Mouse (Mus musculus) midbrain, embryonic 12.5 days (tissue): ENCODE data around the gene Sept9. TPM values are rescaled to one million over a fixed set of nuclear protein-coding genes. Genes with fewer than 3 reads are reported as not detected.

Experiments used
- ATAC-seq: fragments of 200-750 bp; cut with Nextera tagmentation; 2 replicates; pipeline ENCODE4 v1.8.0; 2017; ENCODE audit warnings: low read depth, moderate TSS enrichment, moderate library complexity; ENCODE audit not compliant: low FRiP score
- H3K27ac ChIP-seq: fragments of 300-500 bp; sonication (generic); replicated peaks from 2 replicates; pipeline ENCODE4 v1.5.1; 2016; ENCODE audit warnings: mild to moderate bottlenecking
- H3K27me3 ChIP-seq: fragments of 300-500 bp; sonication (generic); 2 replicates; pipeline ENCODE4 v1.6.1; 2016; ENCODE audit warnings: mild to moderate bottlenecking
- H3K36me3 ChIP-seq: fragments of 300-500 bp; sonication (generic); 2 replicates; pipeline ENCODE4 v1.6.1; 2016
- H3K4me1 ChIP-seq: fragments of 300-500 bp; sonication (generic); 2 replicates; pipeline ENCODE4 v1.6.1; 2016
- H3K4me2 ChIP-seq: fragments of 300-500 bp; sonication (generic); replicated peaks from 2 replicates; pipeline ENCODE4 v1.6.1; 2016; ENCODE audit warnings: mild to moderate bottlenecking, moderate library complexity
- H3K4me3 ChIP-seq: fragments of 300-500 bp; sonication (generic); 2 replicates; pipeline ENCODE4 v1.5.1; 2016; ENCODE audit warnings: mild to moderate bottlenecking
- H3K9ac ChIP-seq: fragments of 300-500 bp; sonication (generic); replicated peaks from 2 replicates; pipeline ENCODE4 v1.6.1; 2016; ENCODE audit warnings: mild to moderate bottlenecking, moderate library complexity
- H3K9me3 ChIP-seq: fragments of 300-500 bp; sonication (generic); 2 replicates; pipeline ENCODE4 v1.6.1; 2016; ENCODE audit warnings: mild to moderate bottlenecking
- WGBS: fragments of 180-500 bp; shearing (Covaris S2); methylation state at CpG from one replicate; pipeline ENCODE4 v1.1.7; 2016; 5-methylcytosine and 5-hydroxymethylcytosine counted together
- polyA plus RNA-seq: library from polyadenylated mRNA; unstranded; fragments of >200 nt; fragmentation: Nextera tagmentation; extraction: Ambion mirVana; gene quantifications from 2 replicates; pipeline ENCODE4 v1.2.1, GENCODE M21; 2016

Gene Sept9
- polyA plus RNA-seq, 1 experiment from 2014 or later: 176 TPM

GRCm38 (mm10) chr11:117161574-117161973, 37.9 kb upstream of the Sept9 start:
- H3K36me3 ChIP-seq: peaks cover 30% of the 10 kb centered on the region
- H3K4me3 ChIP-seq: no peak overlapping the region
- 0 out of 2 replicates have a peak, but pooled peaks cover 3% of the 10 kb centered on the region for H3K9me3 ChIP-seq
- H3K27ac ChIP-seq: no peak overlapping the region
- no peak for ATAC-seq
- H3K4me1 ChIP-seq: no peaks in the 10 kb centered on the region
- WGBS: 79% methylated on average over 8 of the region's 8 CpGs
- H3K4me2 ChIP-seq: no peak overlapping the region
- H3K27me3 ChIP-seq: no peaks in the 10 kb centered on the region
- H3K9ac ChIP-seq: no peak overlapping the region

GRCm38 (mm10) chr11:117163098-117163497, 36.4 kb upstream of the Sept9 start:
- Histone ChIP-seq H3K9ac (no peak overlapping the region), H3K4me2 (no peak overlapping the region), H3K27ac (no peak overlapping the region), H3K4me3 (no peak overlapping the region), H3K9me3 (0 out of 2 replicates have a peak, but pooled peaks cover 3% of the 10 kb centered on the region), H3K4me1 (no peaks in the 10 kb centered on the region), H3K27me3 (no peaks in the 10 kb centered on the region), H3K36me3 (peaks cover 16% of the 10 kb centered on the region)
- 76% methylated on average over 9 of the region's 9 CpGs for WGBS
- ATAC-seq: no peak

- Histone ChIP-seq H3K4me2 (no peak overlapping the region), H3K27ac (no peak overlapping the region), H3K4me1 (no peaks in the 10 kb centered on the region), H3K9me3 (0 out of 2 replicates have a peak, but pooled peaks cover 3% of the 10 kb centered on the region), H3K4me3 (no peak overlapping the region), H3K36me3 (peaks cover 10% of the 10 kb centered on the region), H3K27me3 (no peaks in the 10 kb centered on the region), H3K9ac (no peak overlapping the region)
- 86% methylated on average over 6 of the region's 6 CpGs for WGBS
- ATAC-seq: no peak
These were observed 35.7 kb upstream of the Sept9 start for GRCm38 (mm10) chr11:117163771-117164170.

GRCm38 (mm10) chr11:117168278-117169087, 31.0 kb upstream of the Sept9 start:
- no peak overlapping the region for H3K4me2 ChIP-seq
- H3K27ac ChIP-seq: no peak overlapping the region
- H3K4me1 ChIP-seq: peaks cover 5% of the 10 kb centered on the region; the same call in 1 of the 2 replicates
- WGBS: 86% methylated on average over 20 of the region's 20 CpGs
- ATAC-seq: no peak
- no peak overlapping the region for H3K4me3 ChIP-seq
- H3K36me3 ChIP-seq: no peaks in the 10 kb centered on the region
- H3K9ac ChIP-seq: no peak overlapping the region
- H3K27me3 ChIP-seq: 0 out of 2 replicates have a peak, but pooled peaks cover 3% of the 10 kb centered on the region
- 0 out of 2 replicates have a peak, but pooled peaks cover 3% of the 10 kb centered on the region for H3K9me3 ChIP-seq

GRCm38 (mm10) chr11:117169088-117169635, 30.3 kb upstream of the Sept9 start:
- H3K4me3 ChIP-seq: no peak overlapping the region
- ATAC-seq: no peak
- H3K9ac ChIP-seq: no peak overlapping the region
- no peak overlapping the region for H3K4me2 ChIP-seq
- H3K4me1 ChIP-seq: peaks cover 7% of the 10 kb centered on the region; the same call in 1 of the 2 replicates
- no peak overlapping the region for H3K27ac ChIP-seq
- H3K27me3 ChIP-seq: 0 out of 2 replicates have a peak, but pooled peaks cover 5% of the 10 kb centered on the region
- no peaks in the 10 kb centered on the region for H3K9me3 ChIP-seq
- WGBS: 90% methylated on average over 11 of the region's 11 CpGs
- H3K36me3 ChIP-seq: no peaks in the 10 kb centered on the region

- Histone ChIP-seq H3K9me3 (no peaks in the 10 kb centered on the region), H3K4me2 (no peak overlapping the region), H3K27me3 (0 out of 2 replicates have a peak, but pooled peaks cover 5% of the 10 kb centered on the region), H3K4me3 (no peak overlapping the region), H3K4me1 (peaks cover 16% of the 10 kb centered on the region; the same call in 1 of the 2 replicates), H3K36me3 (no peaks in the 10 kb centered on the region), H3K9ac (no peak overlapping the region), H3K27ac (no peak overlapping the region)
- WGBS: 94% methylated on average over 19 of the region's 19 CpGs
- no peak for ATAC-seq
These were observed 29.5 kb upstream of the Sept9 start for GRCm38 (mm10) chr11:117169801-117170565.

GRCm38 (mm10) chr11:117174098-117174892, 25.2 kb upstream of the Sept9 start:
- Histone ChIP-seq H3K4me3 (peak overlapping the region; percentile 17), H3K4me1 (peaks cover 27% of the 10 kb centered on the region; the same call in 1 of the 2 replicates), H3K27me3 (0 out of 2 replicates have a peak, but pooled peaks cover 8% of the 10 kb centered on the region), H3K9me3 (no peaks in the 10 kb centered on the region), H3K36me3 (no peaks in the 10 kb centered on the region), H3K4me2 (peak overlapping the region; percentile 44), H3K27ac (no peak overlapping the region), H3K9ac (no peak overlapping the region; the same call in 1 of the 2 replicates)
- WGBS: 47% methylated on average over 18 of the region's 18 CpGs
- no peak for ATAC-seq

- Histone ChIP-seq H3K9ac (no peak overlapping the region; the same call in 1 of the 2 replicates), H3K27ac (no peak overlapping the region), H3K4me3 (peak overlapping the region; percentile 17), H3K9me3 (0 out of 2 replicates have a peak, but pooled peaks cover under 1% of the 10 kb centered on the region), H3K27me3 (0 out of 2 replicates have a peak, but pooled peaks cover 8% of the 10 kb centered on the region), H3K4me2 (peak overlapping the region; percentile 44), H3K36me3 (no peaks in the 10 kb centered on the region), H3K4me1 (peaks cover 24% of the 10 kb centered on the region; the same call in 1 of the 2 replicates)
- 45% methylated on average over 15 of the region's 15 CpGs for WGBS
- no peak for ATAC-seq
These were observed 24.5 kb upstream of the Sept9 start for GRCm38 (mm10) chr11:117174924-117175323.

- Histone ChIP-seq H3K4me2 (no peak overlapping the region), H3K4me3 (no peak overlapping the region), H3K9me3 (0 out of 2 replicates have a peak, but pooled peaks cover 6% of the 10 kb centered on the region), H3K36me3 (no peaks in the 10 kb centered on the region), H3K4me1 (peaks cover 21% of the 10 kb centered on the region; the same call in 1 of the 2 replicates), H3K9ac (no peak overlapping the region), H3K27me3 (0 out of 2 replicates have a peak, but pooled peaks cover 8% of the 10 kb centered on the region), H3K27ac (no peak overlapping the region)
- ATAC-seq: no peak
- WGBS: 84% methylated on average over 12 of the region's 12 CpGs
These were observed 24.0 kb upstream of the Sept9 start for GRCm38 (mm10) chr11:117175472-117175871.

- 41% methylated on average over 5 of the region's 5 CpGs for WGBS
These were observed 23.2 kb upstream of the Sept9 start for GRCm38 (mm10) chr11:117176304-117176703.

GRCm38 (mm10) chr11:117176900-117177299, 22.6 kb upstream of the Sept9 start:
- Histone ChIP-seq H3K27me3 (0 out of 2 replicates have a peak, but pooled peaks cover 8% of the 10 kb centered on the region), H3K27ac (no peak overlapping the region), H3K9me3 (peaks cover 20% of the 10 kb centered on the region), H3K4me2 (no peak overlapping the region), H3K9ac (no peak overlapping the region), H3K4me3 (no peak overlapping the region), H3K36me3 (no peaks in the 10 kb centered on the region), H3K4me1 (peaks cover 21% of the 10 kb centered on the region; the same call in 1 of the 2 replicates)
- WGBS: 80% methylated on average over 5 of the region's 5 CpGs
- peak; percentile 47; the same call in 1 of the 2 replicates for ATAC-seq

More at GRCm38 (mm10) chr11:117176304-117176703, 23.2 kb upstream of the Sept9 start:
- no peak overlapping the region for H3K9ac ChIP-seq
- H3K27me3 ChIP-seq: 0 out of 2 replicates have a peak, but pooled peaks cover 8% of the 10 kb centered on the region
- H3K27ac ChIP-seq: no peak overlapping the region
- no peak overlapping the region for H3K4me3 ChIP-seq
- no peaks in the 10 kb centered on the region for H3K36me3 ChIP-seq
- 0 out of 2 replicates have a peak, but pooled peaks have one; percentile 23 for ATAC-seq
- H3K9me3 ChIP-seq: peaks cover 14% of the 10 kb centered on the region
- peaks cover 21% of the 10 kb centered on the region; the same call in 1 of the 2 replicates for H3K4me1 ChIP-seq
- no peak overlapping the region for H3K4me2 ChIP-seq
